Mouse (Mus musculus) thymus, adult 2 months (tissue): Measurements from ENCODE around the gene Dsn1.

ENCODE experiments used
- CTCF ChIP-seq: fragments of 200-500 bp; IDR thresholded peaks from 2 replicates; pipeline ENCODE4 v1.5.1; 2012; ENCODE audit warnings: mild to moderate bottlenecking, control low read depth, low read length, moderate library complexity, borderline replicate concordance; ENCODE audit not compliant: control insufficient read depth, poor library complexity, insufficient read depth; ENCODE audit errors: extremely low read depth
- POLR2A ChIP-seq: fragments of 200-500 bp; IDR thresholded peaks from 2 replicates; pipeline ENCODE4 v1.6.1; 2012; ENCODE audit warnings: mild to moderate bottlenecking, low read length, control low read depth, moderate library complexity; ENCODE audit not compliant: control insufficient read depth, poor library complexity, insufficient read depth; ENCODE audit errors: extremely low read depth

DNA sequence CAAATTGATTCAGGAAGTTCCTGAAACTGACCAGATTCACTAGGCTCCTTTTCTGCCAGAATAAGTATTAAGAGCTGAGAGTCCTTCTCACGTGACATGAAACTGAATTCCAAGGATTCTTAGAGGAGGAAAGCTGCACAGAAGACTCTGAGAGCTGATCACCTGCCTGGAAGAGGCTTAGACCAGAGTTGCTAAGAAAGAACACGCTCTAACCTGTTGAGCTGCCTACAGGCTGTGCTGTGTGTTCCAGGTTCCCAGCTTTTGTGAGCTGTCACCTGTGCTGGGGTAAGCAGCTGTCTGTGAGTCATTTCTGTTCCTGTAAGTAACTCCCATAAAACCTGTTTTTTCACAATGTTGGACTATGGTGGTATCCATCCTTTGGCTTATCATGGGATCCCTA lies 39.0 kb upstream of the Dsn1 start:
- TF ChIP-seq CTCF, result no peak
- no peak for TF ChIP-seq POLR2A
